Mouse (Mus musculus): Measurements from ENCODE around the gene Nr1h4.

- TF ChIP-seq CTCF (IDR thresholded peaks at IDR 0.05; ENCODE audit: borderline replicate concordance, extremely low read depth, insufficient read depth, insufficient read length), result no peak
- no peak for TF ChIP-seq POLR2A (IDR thresholded peaks at IDR 0.05; ENCODE audit: borderline replicate concordance, extremely low read depth, insufficient read depth, insufficient read length, poor library complexity, severe bottlenecking)
Observed at GRCm38 (mm10) chr10:89559351-89559750, 26.0 kb upstream of the Nr1h4 start.
